Mouse (Mus musculus): ENCODE measurements around the gene Zranb2. TPM values are rescaled to one million over a fixed set of nuclear protein-coding genes. Genes with fewer than 3 reads are reported as not detected.

Zranb2 gene
- 35.0 and 40.1 TPM in 2 replicates for polyA plus RNA-seq (2012; rRNA removed)

DNA sequence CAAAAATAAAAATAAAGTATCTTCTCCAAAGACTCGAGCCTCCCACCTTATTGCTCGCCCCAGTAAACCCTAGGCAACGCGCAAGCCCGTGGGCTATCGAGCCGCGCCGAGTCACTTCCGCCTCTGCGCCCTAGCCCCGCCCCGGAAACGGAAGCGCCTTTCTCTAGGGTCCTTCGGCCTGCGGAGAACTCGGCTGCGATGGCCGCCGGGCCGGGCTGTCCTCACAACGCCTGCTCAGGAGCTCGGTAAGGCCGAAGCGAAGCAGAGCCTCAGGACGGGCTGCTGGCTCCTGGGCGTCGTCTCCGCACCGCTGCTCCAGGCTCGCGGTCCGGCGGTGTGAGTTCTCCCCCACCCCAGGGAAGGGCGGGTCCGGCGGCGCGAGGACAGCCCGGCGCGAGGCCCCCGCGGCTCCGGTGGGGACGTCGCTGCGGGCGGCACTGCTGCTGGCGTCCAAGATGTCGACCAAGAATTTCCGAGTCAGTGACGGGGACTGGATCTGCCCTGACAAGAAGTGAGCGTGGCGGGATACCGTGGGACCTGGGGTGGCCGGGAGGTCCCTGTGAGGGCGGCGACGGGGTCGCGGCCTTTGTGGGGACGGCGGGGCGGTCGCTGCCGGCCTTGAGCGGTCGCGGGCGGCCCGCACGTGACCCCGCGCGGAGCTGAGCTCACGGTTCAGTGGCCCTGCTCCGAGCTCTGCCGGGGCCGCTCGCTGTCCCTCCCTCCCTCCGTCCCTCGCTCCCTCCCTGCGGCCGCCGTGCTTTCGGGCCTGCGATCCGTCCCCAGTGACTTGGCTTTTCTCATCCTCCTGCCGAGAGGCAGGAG lies at the start of gene Zranb2:
Gene Zranb2 (plus strand): TSS at position 197 of the 822 bp plus-strand sequence.

DNA sequence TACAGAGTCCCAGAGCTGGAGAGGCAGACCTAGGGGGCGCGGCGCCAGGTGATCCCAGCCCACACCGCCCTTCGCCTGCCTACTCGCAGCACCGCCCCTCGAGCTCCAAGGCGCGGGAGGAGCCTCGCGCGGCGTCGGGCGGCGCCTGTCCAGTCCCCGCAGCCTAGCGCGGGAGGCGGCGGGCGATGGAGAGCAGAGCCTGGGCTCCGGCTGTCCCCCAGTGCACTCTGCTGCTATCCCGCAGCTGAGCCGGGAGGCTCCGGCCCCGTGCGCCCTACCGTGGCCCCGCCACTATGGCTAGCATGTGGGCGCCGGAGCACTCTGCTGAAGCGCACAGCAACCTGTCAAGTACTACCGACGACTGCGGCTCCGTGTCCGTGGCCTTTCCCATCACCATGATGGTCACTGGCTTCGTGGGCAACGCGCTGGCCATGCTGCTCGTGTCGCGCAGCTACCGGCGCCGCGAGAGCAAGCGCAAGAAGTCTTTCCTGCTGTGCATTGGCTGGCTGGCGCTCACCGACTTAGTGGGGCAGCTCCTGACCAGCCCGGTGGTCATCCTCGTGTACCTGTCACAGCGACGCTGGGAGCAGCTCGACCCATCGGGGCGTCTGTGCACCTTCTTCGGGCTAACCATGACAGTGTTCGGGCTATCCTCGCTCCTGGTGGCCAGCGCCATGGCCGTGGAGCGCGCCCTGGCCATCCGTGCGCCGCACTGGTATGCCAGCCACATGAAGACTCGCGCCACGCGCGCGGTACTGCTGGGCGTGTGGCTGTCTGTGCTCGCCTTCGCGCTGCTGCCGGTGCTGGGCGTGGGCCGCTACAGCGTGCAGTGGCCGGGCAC lies 33.0 kb downstream of the Zranb2 start, which contains the start of gene Ptger3:
Gene Ptger3 (plus strand): TSS at position 168 of the 841 bp plus-strand sequence.

Other genes with a start within 250 kb of the Zranb2 start
- 1.2 TPM in 2 replicates for gene Ptger3, start 32.7 kb downstream of the Zranb2 start, polyA plus RNA-seq (2012; rRNA removed)

All from liver, embryonic 14 days (tissue).